Mouse (Mus musculus) heart, embryonic 10.5 days (tissue): ENCODE measurements around the gene Foxo3. TPM values are rescaled to one million over a fixed set of nuclear protein-coding genes. Genes with fewer than 3 reads are reported as not detected.

Source experiments
- DNase-seq: peaks from one replicate; pipeline ENCODE4 v3.0.0-alpha.2; 2017; ENCODE audit warnings: low spot score
- H3K27ac ChIP-seq: fragments of 300-500 bp; sonication (generic); 2 replicates; pipeline ENCODE4 v1.5.1; 2016; ENCODE audit warnings: mild to moderate bottlenecking
- H3K27me3 ChIP-seq: fragments of 300-500 bp; sonication (generic); 2 replicates; pipeline ENCODE4 v1.6.1; 2016; ENCODE audit warnings: mild to moderate bottlenecking; ENCODE audit not compliant: poor library complexity, insufficient read depth, severe bottlenecking
- H3K36me3 ChIP-seq: fragments of 300-500 bp; sonication (generic); 2 replicates; pipeline ENCODE4 v1.6.1; 2016; ENCODE audit warnings: mild to moderate bottlenecking, moderate library complexity
- H3K4me1 ChIP-seq: fragments of 300-500 bp; sonication (generic); 2 replicates; pipeline ENCODE4 v1.6.1; 2016; ENCODE audit warnings: mild to moderate bottlenecking
- H3K4me3 ChIP-seq: fragments of 300-500 bp; sonication (generic); 2 replicates; pipeline ENCODE4 v1.5.1; 2016; ENCODE audit warnings: mild to moderate bottlenecking, moderate library complexity
- H3K9me3 ChIP-seq: fragments of 300-500 bp; sonication (generic); 2 replicates; pipeline ENCODE4 v1.6.1; 2016; ENCODE audit warnings: mild to moderate bottlenecking, moderate library complexity
- WGBS: fragments of 180-500 bp; shearing (Covaris S2); methylation state at CpG from one replicate; pipeline ENCODE4 v1.1.7; 2016; 5-methylcytosine and 5-hydroxymethylcytosine counted together
- polyA plus RNA-seq: library from polyadenylated mRNA; unstranded; fragments of >200 nt; fragmentation: Nextera tagmentation; extraction: Ambion mirVana; gene quantifications from 2 replicates; pipeline ENCODE4 v1.2.1, GENCODE M21; 2016

Gene Foxo3
- polyA plus RNA-seq, 1 experiment from 2014 or later: 3.4 TPM

DNA sequence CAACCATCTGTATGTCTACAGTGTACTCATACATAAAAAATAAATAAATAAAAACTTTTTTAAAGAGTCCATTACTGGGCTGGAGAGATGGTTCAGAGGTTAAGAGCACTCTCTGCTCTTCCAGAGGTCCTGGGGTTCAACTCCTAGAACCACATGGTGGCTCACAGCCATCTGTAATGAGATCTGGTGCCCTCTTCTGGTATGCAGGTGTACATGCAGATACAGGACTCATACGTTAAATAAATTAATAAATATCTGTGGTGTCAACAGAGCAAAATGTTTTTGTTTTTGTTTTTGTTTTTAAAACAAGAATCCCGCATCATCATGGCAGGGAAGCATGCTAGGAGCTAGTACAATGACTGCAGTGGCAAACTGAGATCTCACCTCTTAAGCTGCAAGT is 20.6 kb upstream of the Foxo3 start:
- Histone ChIP-seq H3K4me1 (peaks cover 13% of the 10 kb centered on the region), H3K27ac (no peak overlapping the region), H3K36me3 (no peaks in the 10 kb centered on the region), H3K4me3 (no peak overlapping the region), H3K9me3 (no peaks in the 10 kb centered on the region), H3K27me3 (peaks cover 6% of the 10 kb centered on the region; the same call in 1 of the 2 replicates)
- 74% methylated on average over 2 of the region's 2 CpGs for WGBS
- no peak for DNase-seq

DNA sequence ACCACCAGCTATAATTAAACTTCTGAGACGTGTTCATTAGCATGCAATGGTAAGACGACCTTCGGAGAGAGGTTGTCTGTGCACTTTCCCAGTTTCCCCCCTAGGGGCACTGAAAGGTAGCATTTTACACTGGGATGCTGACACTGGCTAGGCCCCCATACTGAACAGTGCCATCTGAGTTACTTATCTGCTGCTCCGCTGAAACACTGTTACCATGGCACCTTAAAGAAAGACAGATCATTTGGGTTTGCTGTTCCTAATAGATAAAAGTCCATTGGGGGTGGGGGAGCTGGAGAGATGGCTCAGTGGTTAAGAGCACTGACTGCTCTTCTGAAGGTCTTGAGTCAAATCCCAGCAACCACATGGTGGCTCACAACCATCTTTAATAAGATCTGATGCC is 20.0 kb upstream of the Foxo3 start:
- H3K27me3 ChIP-seq: peaks cover 6% of the 10 kb centered on the region; the same call in 1 of the 2 replicates
- peaks cover 13% of the 10 kb centered on the region for H3K4me1 ChIP-seq
- no peak for DNase-seq
- no peak overlapping the region for H3K27ac ChIP-seq
- 59% methylated on average over 4 of the region's 4 CpGs for WGBS
- H3K4me3 ChIP-seq: no peak overlapping the region
- no peaks in the 10 kb centered on the region for H3K9me3 ChIP-seq
- H3K36me3 ChIP-seq: no peaks in the 10 kb centered on the region

DNA sequence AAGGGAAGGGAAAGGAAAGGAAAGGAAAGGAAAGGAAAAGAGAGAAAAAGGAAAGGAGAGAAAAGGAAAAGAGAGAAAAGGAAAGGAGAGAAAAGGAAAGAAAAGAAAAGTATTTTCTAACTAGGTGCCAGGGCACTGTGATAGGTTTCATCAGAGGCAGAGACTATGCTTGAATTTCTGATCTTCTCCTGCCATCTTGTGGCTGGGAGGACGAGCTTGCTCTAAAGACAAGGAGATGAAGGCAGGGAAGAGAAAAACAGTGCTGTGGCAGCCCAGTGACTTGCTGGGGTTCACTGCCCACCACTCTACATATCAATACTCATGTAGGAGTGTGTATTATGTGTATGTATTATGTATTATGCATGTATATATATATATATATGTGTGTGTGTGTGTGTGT is 18.5 kb upstream of the Foxo3 start:
- no peak for DNase-seq
- no peaks in the 10 kb centered on the region for H3K36me3 ChIP-seq
- no peak overlapping the region for H3K27ac ChIP-seq
- WGBS: 0% methylated on average over 1 of the region's 1 CpGs
- H3K9me3 ChIP-seq: no peaks in the 10 kb centered on the region
- H3K4me1 ChIP-seq: peaks cover 9% of the 10 kb centered on the region
- no peaks in the 10 kb centered on the region for H3K27me3 ChIP-seq
- H3K4me3 ChIP-seq: no peak overlapping the region

GRCm38 (mm10) chr10:42294392-42294791 is 17.8 kb upstream of the Foxo3 start:
- Histone ChIP-seq H3K4me1 (peaks cover 9% of the 10 kb centered on the region), H3K27me3 (0 out of 2 replicates have a peak, but pooled peaks cover 4% of the 10 kb centered on the region), H3K36me3 (no peaks in the 10 kb centered on the region), H3K9me3 (no peaks in the 10 kb centered on the region), H3K27ac (no peak overlapping the region), H3K4me3 (no peak overlapping the region)
- no peak for DNase-seq
- WGBS: 60% methylated on average over 2 of the region's 2 CpGs

DNA sequence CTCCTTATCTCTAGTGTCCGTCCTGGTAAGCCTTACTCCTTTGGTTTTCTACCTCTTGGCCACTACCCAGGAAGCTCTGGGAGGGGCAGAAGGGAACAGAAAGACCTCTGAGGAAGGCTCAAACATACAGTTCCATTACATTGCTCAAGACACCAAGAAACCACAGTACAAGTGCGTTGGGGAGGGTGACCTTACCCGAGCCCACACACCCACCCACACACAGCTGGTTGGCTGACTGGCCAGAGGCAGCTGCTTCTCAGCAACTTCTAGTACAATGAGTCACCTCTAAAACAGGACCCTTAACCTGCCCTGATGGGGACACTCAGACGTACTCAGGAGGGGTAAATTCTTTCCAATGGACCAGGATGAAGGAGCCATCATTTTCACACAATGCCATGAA is 17.3 kb upstream of the Foxo3 start:
- WGBS: 37% methylated on average over 4 of the region's 4 CpGs
- no peaks in the 10 kb centered on the region for H3K9me3 ChIP-seq
- no peak for DNase-seq

DNA sequence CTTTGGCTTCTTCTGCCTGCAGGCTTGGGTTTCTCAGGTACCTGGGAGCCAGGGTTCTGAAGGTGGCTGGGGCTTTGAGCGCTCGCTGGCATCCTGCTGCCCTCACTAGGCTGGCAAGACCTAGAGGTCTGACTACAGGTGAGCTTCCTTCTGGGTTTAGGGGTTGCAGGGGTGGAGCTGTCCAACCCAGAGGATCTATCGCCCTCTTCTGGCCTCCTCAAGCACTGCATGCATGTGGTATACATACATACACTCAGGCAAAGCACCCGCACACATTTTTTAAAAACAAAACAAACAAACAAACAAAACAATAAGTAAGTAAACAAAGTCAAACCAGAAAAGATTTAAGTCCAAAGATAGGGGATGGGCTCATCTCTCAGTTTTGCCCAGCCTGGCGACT is 14.8 kb upstream of the Foxo3 start:
- WGBS: 53% methylated on average over 5 of the region's 5 CpGs
- Histone ChIP-seq H3K4me1 (peaks cover 9% of the 10 kb centered on the region), H3K36me3 (no peaks in the 10 kb centered on the region), H3K27ac (no peak overlapping the region), H3K9me3 (peaks cover 2% of the 10 kb centered on the region; the same call in 1 of the 2 replicates), H3K27me3 (0 out of 2 replicates have a peak, but pooled peaks cover 6% of the 10 kb centered on the region), H3K4me3 (no peak overlapping the region)
- no peak for DNase-seq

More for the DNA sequence above, 17.3 kb upstream of the Foxo3 start:
- H3K4me1 ChIP-seq: peaks cover 9% of the 10 kb centered on the region
- H3K36me3 ChIP-seq: no peaks in the 10 kb centered on the region
- H3K4me3 ChIP-seq: no peak overlapping the region
- H3K27ac ChIP-seq: 0 out of 2 replicates have a peak overlapping the region, but pooled peaks have one; percentile 8
- 0 out of 2 replicates have a peak, but pooled peaks cover 6% of the 10 kb centered on the region for H3K27me3 ChIP-seq

GRCm38 (mm10) chr10:42287666-42288065 is 11.1 kb upstream of the Foxo3 start:
- peaks cover 8% of the 10 kb centered on the region; the same call in 1 of the 2 replicates for H3K9me3 ChIP-seq
- 0 out of 2 replicates have a peak, but pooled peaks cover 6% of the 10 kb centered on the region for H3K27me3 ChIP-seq
- WGBS: 62% methylated on average over 1 of the region's 1 CpGs
- no peaks in the 10 kb centered on the region for H3K4me1 ChIP-seq
- H3K27ac ChIP-seq: no peak overlapping the region
- no peak overlapping the region for H3K4me3 ChIP-seq
- H3K36me3 ChIP-seq: no peaks in the 10 kb centered on the region
- DNase-seq: no peak

GRCm38 (mm10) chr10:42278307-42278850 is 1.8 kb upstream of the Foxo3 start:
- DNase-seq: no peak
- Histone ChIP-seq H3K4me3 (peak overlapping the region; percentile 90), H3K27me3 (peaks cover 7% of the 10 kb centered on the region), H3K4me1 (peaks cover 34% of the 10 kb centered on the region), H3K27ac (peak overlapping the region; percentile 94), H3K9me3 (no peaks in the 10 kb centered on the region), H3K36me3 (no peaks in the 10 kb centered on the region)
- 2% methylated on average over 36 of the region's 38 CpGs for WGBS

- H3K4me3 ChIP-seq: peak overlapping the region; percentile 90
- H3K4me1 ChIP-seq: peaks cover 35% of the 10 kb centered on the region
- H3K36me3 ChIP-seq: no peaks in the 10 kb centered on the region
- peak overlapping the region; percentile 94 for H3K27ac ChIP-seq
- no peaks in the 10 kb centered on the region for H3K9me3 ChIP-seq
- DNase-seq: peak; percentile 99
- peaks cover 7% of the 10 kb centered on the region for H3K27me3 ChIP-seq
- under 1% methylated on average over 78 of the region's 78 CpGs for WGBS
Measured at GRCm38 (mm10) chr10:42277476-42278306, 1.1 kb upstream of the Foxo3 start.

DNA sequence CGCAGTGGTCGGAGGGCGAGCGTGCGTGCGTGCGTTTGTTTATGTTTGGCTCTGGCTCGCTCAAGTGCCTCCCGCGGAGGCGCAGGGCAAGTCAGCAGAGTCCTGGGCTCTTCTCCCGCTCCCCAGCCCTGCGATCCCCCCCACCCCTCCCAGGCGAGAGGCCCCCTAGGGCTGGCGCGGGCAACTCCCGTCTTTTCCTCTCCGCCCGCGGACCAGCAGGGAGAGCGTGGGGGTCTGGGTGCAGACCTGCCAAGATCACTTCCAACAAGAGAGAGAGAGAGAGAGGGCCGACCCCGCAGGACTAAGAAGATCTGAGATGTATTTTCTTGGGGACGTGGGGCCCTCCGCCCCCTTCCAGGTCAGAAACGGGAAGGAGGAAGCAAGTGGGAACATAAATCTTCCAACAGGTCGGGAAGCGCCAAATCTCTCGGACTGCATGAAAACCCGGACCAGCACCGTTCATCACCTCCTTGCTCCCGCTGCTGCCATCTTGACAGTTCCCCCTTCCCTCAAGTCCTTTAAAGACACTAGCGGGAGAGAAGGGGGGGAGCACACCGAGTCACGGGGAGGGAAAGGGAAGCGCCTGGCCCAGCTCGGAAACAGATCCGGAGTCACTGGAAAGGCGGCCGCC is 569 bp downstream of the Foxo3 start:
- H3K4me3 ChIP-seq: peak overlapping the region; percentile 90
- H3K9me3 ChIP-seq: no peaks in the 10 kb centered on the region
- DNase-seq: peak; percentile 86
- peaks cover 45% of the 10 kb centered on the region for H3K4me1 ChIP-seq
- WGBS: under 1% methylated on average over 40 of the region's 40 CpGs
- H3K27ac ChIP-seq: peak overlapping the region; percentile 94
- H3K36me3 ChIP-seq: no peaks in the 10 kb centered on the region
- H3K27me3 ChIP-seq: peaks cover 7% of the 10 kb centered on the region; the same call in 1 of the 2 replicates

DNA sequence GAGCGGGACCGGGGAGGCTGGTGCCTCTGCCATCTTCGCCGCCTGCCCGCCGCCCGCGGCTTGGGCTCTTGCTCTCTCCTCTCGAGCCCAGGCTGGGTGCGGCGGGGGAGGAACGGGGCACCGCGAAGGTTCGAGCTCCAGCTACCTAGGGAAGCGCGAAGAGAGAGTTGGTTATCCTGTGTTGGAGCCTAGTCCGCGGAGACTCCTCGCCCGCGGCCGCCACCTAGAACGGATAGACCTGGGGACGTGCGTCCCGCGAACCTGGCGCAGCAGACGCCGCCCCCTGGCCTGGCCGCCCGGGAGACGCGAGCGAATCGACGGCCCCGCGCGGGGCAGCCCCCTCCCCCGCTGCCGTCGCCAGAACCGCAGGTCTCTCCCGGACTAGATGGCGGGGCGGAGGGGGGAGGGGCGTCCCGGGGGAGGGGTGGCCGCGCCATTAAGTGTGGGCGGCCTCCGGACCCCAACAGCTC is 1.1 kb downstream of the Foxo3 start:
- under 1% methylated on average over 49 of the region's 54 CpGs for WGBS
- H3K9me3 ChIP-seq: no peaks in the 10 kb centered on the region
- peak overlapping the region; percentile 90 for H3K4me3 ChIP-seq
- DNase-seq: no peak
- H3K4me1 ChIP-seq: peaks cover 50% of the 10 kb centered on the region
- H3K27ac ChIP-seq: peak overlapping the region; percentile 94
- no peaks in the 10 kb centered on the region for H3K36me3 ChIP-seq
- H3K27me3 ChIP-seq: peaks cover 7% of the 10 kb centered on the region; the same call in 1 of the 2 replicates

DNA sequence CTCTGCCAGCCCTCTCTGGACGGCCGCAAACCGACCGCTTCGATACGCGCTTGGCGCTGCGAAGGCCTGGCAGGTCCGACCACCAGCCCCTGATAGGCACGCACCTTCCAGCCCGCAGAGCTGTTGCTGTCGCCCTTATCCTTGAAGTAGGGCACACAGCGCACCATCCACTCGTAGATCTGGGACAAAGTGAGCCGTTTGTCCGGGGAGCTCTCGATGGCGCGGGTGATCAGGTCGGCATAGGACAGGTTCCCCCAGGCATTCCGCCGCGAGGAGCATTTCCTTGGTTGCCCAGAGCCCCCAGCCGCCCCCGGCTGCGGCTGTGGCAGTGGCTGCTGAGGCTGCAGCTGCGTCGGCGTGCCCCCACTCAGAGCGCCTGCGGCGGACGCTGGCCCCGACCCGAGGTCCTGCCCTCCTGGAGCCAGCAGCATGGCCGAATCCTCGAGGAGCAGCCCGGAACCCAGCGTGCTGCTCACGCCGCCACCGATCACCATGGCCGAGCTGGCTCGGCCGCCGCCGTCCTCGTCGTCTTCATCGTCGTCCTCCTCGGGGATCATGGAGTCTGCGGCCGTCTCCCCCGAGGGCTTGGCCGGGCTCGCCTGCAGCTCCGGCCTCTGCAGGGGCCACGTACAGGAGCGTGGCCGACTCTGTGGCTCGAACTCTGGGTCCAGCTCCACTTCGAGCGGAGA is 1.7 kb downstream of the Foxo3 start:
- no peak for DNase-seq

More for the DNA sequence above, 1.7 kb downstream of the Foxo3 start:
- Histone ChIP-seq H3K9me3 (no peaks in the 10 kb centered on the region), H3K4me1 (peaks cover 52% of the 10 kb centered on the region), H3K27ac (peak overlapping the region; percentile 94), H3K27me3 (peaks cover 7% of the 10 kb centered on the region; the same call in 1 of the 2 replicates), H3K4me3 (peak overlapping the region; percentile 90), H3K36me3 (no peaks in the 10 kb centered on the region)
- WGBS: under 1% methylated on average over 65 of the region's 65 CpGs
